Mouse (Mus musculus): Measurements from ENCODE around the gene Gm6904.

DNA sequence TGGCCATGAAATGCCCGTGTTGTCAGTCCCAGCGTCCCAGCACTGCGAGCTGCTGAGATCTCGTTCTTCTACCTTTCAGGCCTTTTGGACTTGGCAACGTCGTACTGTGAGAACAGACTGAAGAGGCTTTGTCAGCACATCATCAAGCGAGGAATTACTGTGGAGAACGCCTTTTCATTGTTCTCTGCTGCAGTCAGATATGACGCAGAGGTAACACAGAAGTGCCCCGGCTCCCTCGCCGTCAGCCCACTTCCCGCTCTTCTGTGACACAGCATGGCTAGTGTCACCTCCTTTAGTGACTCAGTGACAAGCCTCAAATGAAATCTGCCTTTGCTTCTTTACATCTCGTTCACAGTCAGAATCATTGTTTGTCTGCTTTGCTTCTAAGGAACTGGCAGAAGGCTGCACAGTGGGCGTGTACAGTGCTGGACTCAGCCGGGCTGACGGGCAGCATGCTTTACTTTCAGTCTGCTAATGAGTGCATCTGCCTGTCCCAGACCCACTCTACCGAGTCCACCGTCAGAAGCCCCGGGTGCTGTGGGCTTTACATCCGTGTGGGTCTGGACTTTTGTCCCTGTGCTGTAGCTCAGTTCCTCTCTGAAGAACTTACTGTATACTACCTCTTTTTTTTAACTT, 29.6 kb downstream of the Gm6904 start:
- TF ChIP-seq CTCF (IDR thresholded peaks at IDR 0.05; ENCODE audit: insufficient read depth, low read length) (no peak), POLR2A (IDR thresholded peaks at IDR 0.05; ENCODE audit: borderline replicate concordance, extremely low read depth, low read depth, low read length) (no peak)
